Mouse (Mus musculus) heart, embryonic 15.5 days (tissue): ENCODE results near the gene Cdk14. TPM values are rescaled to one million over a fixed set of nuclear protein-coding genes. Genes with fewer than 3 reads are reported as not detected.

ENCODE experiments used
- ATAC-seq: fragments of 200-750 bp; cut with Nextera tagmentation; replicated peaks from 2 replicates; pipeline ENCODE4 v1.8.0; 2017; ENCODE audit warnings: low read depth, moderate TSS enrichment; ENCODE audit not compliant: insufficient number of reproducible peaks, insufficient read depth, low FRiP score
- H3K27ac ChIP-seq: fragments of 300-500 bp; sonication (generic); 2 replicates; pipeline ENCODE4 v1.5.1; 2015; ENCODE audit warnings: mild to moderate bottlenecking, inconsistent platforms
- H3K27me3 ChIP-seq: fragments of 300-500 bp; sonication (generic); 2 replicates; pipeline ENCODE4 v1.6.1; 2015; ENCODE audit warnings: inconsistent platforms
- H3K36me3 ChIP-seq: fragments of 300-500 bp; sonication (generic); 2 replicates; pipeline ENCODE4 v1.6.1; 2015; ENCODE audit warnings: mild to moderate bottlenecking, inconsistent platforms
- H3K4me1 ChIP-seq: fragments of 300-500 bp; sonication (generic); replicated peaks from 2 replicates; pipeline ENCODE4 v1.6.1; 2015; ENCODE audit warnings: inconsistent platforms
- H3K4me2 ChIP-seq: fragments of 300-500 bp; sonication (generic); 2 replicates; pipeline ENCODE4 v1.6.1; 2015; ENCODE audit warnings: inconsistent platforms, mild to moderate bottlenecking, moderate library complexity
- H3K4me3 ChIP-seq: fragments of 300-500 bp; sonication (generic); 2 replicates; pipeline ENCODE4 v1.5.1; 2015; ENCODE audit warnings: mild to moderate bottlenecking, inconsistent platforms
- H3K9ac ChIP-seq: fragments of 300-500 bp; sonication (generic); 2 replicates; pipeline ENCODE4 v1.6.1; 2015; ENCODE audit warnings: mild to moderate bottlenecking, inconsistent platforms
- H3K9me3 ChIP-seq: fragments of 300-500 bp; sonication (generic); replicated peaks from 2 replicates; pipeline ENCODE4 v1.6.1; 2016; ENCODE audit warnings: inconsistent platforms
- WGBS: fragments of 180-500 bp; shearing (Covaris S2); methylation state at CpG from one replicate; pipeline ENCODE4 v1.1.7; 2015; ENCODE audit warnings: mixed read lengths; 5-methylcytosine and 5-hydroxymethylcytosine counted together
- polyA plus RNA-seq: library from polyadenylated mRNA; unstranded; fragments of >200 nt; fragmentation: Nextera tagmentation; extraction: Ambion mirVana; gene quantifications from 2 replicates; pipeline ENCODE4 v1.2.1, GENCODE M21; 2015

Cdk14 gene
- polyA plus RNA-seq, 1 experiment from 2014 or later: 12.0 TPM

GRCm38 (mm10) chr5:5380731-5381718 lies 39.1 kb downstream of the Cdk14 start:
- no peaks in the 10 kb centered on the region for H3K9me3 ChIP-seq
- no peak for ATAC-seq
- H3K27me3 ChIP-seq: no peaks in the 10 kb centered on the region
- H3K36me3 ChIP-seq: no peaks in the 10 kb centered on the region
- H3K9ac ChIP-seq: peak overlapping the region; percentile 91
- 4% methylated on average over 23 of the region's 23 CpGs for WGBS
- peaks cover 11% of the 10 kb centered on the region for H3K4me1 ChIP-seq
- H3K4me3 ChIP-seq: peak overlapping the region; percentile 91
- peak overlapping the region; percentile 89 for H3K27ac ChIP-seq
- H3K4me2 ChIP-seq: peak overlapping the region; percentile 84

GRCm38 (mm10) chr5:5379870-5380730 lies 40.0 kb downstream of the Cdk14 start:
- H3K9me3 ChIP-seq: no peaks in the 10 kb centered on the region
- H3K36me3 ChIP-seq: no peaks in the 10 kb centered on the region
- no peaks in the 10 kb centered on the region for H3K27me3 ChIP-seq
- H3K4me1 ChIP-seq: peaks cover 11% of the 10 kb centered on the region
- WGBS: under 1% methylated on average over 101 of the region's 128 CpGs
- H3K4me2 ChIP-seq: peak overlapping the region; percentile 84
- peak; percentile 87 for ATAC-seq
- peak overlapping the region; percentile 89 for H3K27ac ChIP-seq
- peak overlapping the region; percentile 91 for H3K4me3 ChIP-seq
- H3K9ac ChIP-seq: peak overlapping the region; percentile 91

GRCm38 (mm10) chr5:5379501-5379869 lies 40.6 kb downstream of the Cdk14 start:
- H3K27me3 ChIP-seq: no peaks in the 10 kb centered on the region
- 2% methylated on average over 14 of the region's 14 CpGs for WGBS
- peaks cover 11% of the 10 kb centered on the region for H3K4me1 ChIP-seq
- no peaks in the 10 kb centered on the region for H3K9me3 ChIP-seq
- ATAC-seq: peak; percentile 7; the same call in 1 of the 2 replicates
- peak overlapping the region; percentile 84 for H3K4me2 ChIP-seq
- peak overlapping the region; percentile 91 for H3K4me3 ChIP-seq
- no peaks in the 10 kb centered on the region for H3K36me3 ChIP-seq
- H3K27ac ChIP-seq: peak overlapping the region; percentile 89
- peak overlapping the region; percentile 91 for H3K9ac ChIP-seq

- H3K9me3 ChIP-seq: no peaks in the 10 kb centered on the region
- no peak overlapping the region for H3K4me2 ChIP-seq
- H3K36me3 ChIP-seq: no peaks in the 10 kb centered on the region
- peaks cover 6% of the 10 kb centered on the region for H3K4me1 ChIP-seq
- no peak for ATAC-seq
- H3K27me3 ChIP-seq: no peaks in the 10 kb centered on the region
- no peak overlapping the region for H3K9ac ChIP-seq
- H3K4me3 ChIP-seq: no peak overlapping the region
- H3K27ac ChIP-seq: no peak overlapping the region
- 93% methylated on average over 1 of the region's 1 CpGs for WGBS
Measured at GRCm38 (mm10) chr5:5374393-5374792, 45.7 kb downstream of the Cdk14 start.

GRCm38 (mm10) chr5:5373541-5373940 lies 46.6 kb downstream of the Cdk14 start:
- Histone ChIP-seq H3K27me3 (no peaks in the 10 kb centered on the region), H3K4me2 (no peak overlapping the region), H3K4me3 (no peak overlapping the region), H3K9me3 (no peaks in the 10 kb centered on the region), H3K9ac (no peak overlapping the region), H3K36me3 (no peaks in the 10 kb centered on the region), H3K27ac (no peak overlapping the region), H3K4me1 (peaks cover 5% of the 10 kb centered on the region)
- WGBS: 83% methylated on average over 7 of the region's 7 CpGs
- no peak for ATAC-seq

GRCm38 (mm10) chr5:5372936-5373335 lies 47.2 kb downstream of the Cdk14 start:
- 65% methylated on average over 5 of the region's 5 CpGs for WGBS
- ATAC-seq: no peak

GRCm38 (mm10) chr5:5372354-5372753 lies 47.8 kb downstream of the Cdk14 start:
- no peak for ATAC-seq
- no peak overlapping the region for H3K4me2 ChIP-seq
- no peaks in the 10 kb centered on the region for H3K27me3 ChIP-seq
- no peak overlapping the region for H3K4me3 ChIP-seq
- no peaks in the 10 kb centered on the region for H3K9me3 ChIP-seq
- H3K27ac ChIP-seq: no peak overlapping the region
- H3K36me3 ChIP-seq: no peaks in the 10 kb centered on the region
- peaks cover 11% of the 10 kb centered on the region; the same call in 1 of the 2 replicates for H3K4me1 ChIP-seq
- H3K9ac ChIP-seq: no peak overlapping the region
- 59% methylated on average over 3 of the region's 3 CpGs for WGBS

More at GRCm38 (mm10) chr5:5372936-5373335, 47.2 kb downstream of the Cdk14 start:
- Histone ChIP-seq H3K9ac (no peak overlapping the region), H3K36me3 (no peaks in the 10 kb centered on the region), H3K27ac (no peak overlapping the region), H3K27me3 (no peaks in the 10 kb centered on the region), H3K9me3 (no peaks in the 10 kb centered on the region), H3K4me1 (peaks cover 9% of the 10 kb centered on the region; the same call in 1 of the 2 replicates), H3K4me2 (no peak overlapping the region), H3K4me3 (no peak overlapping the region)

GRCm38 (mm10) chr5:5370322-5371082 lies 49.6 kb downstream of the Cdk14 start:
- H3K27ac ChIP-seq: no peak overlapping the region
- no peak for ATAC-seq
- no peak overlapping the region for H3K9ac ChIP-seq
- H3K4me3 ChIP-seq: no peak overlapping the region
- peaks cover 11% of the 10 kb centered on the region; the same call in 1 of the 2 replicates for H3K4me1 ChIP-seq
- no peaks in the 10 kb centered on the region for H3K36me3 ChIP-seq
- H3K4me2 ChIP-seq: no peak overlapping the region
- H3K9me3 ChIP-seq: no peaks in the 10 kb centered on the region
- no peaks in the 10 kb centered on the region for H3K27me3 ChIP-seq
- 68% methylated on average over 4 of the region's 4 CpGs for WGBS

- peaks cover 11% of the 10 kb centered on the region; the same call in 1 of the 2 replicates for H3K4me1 ChIP-seq
- H3K36me3 ChIP-seq: no peaks in the 10 kb centered on the region
- no peak overlapping the region for H3K9ac ChIP-seq
- no peak for ATAC-seq
- H3K4me2 ChIP-seq: no peak overlapping the region
- H3K27me3 ChIP-seq: no peaks in the 10 kb centered on the region
- WGBS: 49% methylated on average over 14 of the region's 14 CpGs
- H3K9me3 ChIP-seq: no peaks in the 10 kb centered on the region
- no peak overlapping the region for H3K4me3 ChIP-seq
- no peak overlapping the region for H3K27ac ChIP-seq
Measured at GRCm38 (mm10) chr5:5368389-5369164, 51.5 kb downstream of the Cdk14 start.

- WGBS: 70% methylated on average over 8 of the region's 8 CpGs
Measured at GRCm38 (mm10) chr5:5367550-5367949, 52.6 kb downstream of the Cdk14 start.

More at GRCm38 (mm10) chr5:5367550-5367949, 52.6 kb downstream of the Cdk14 start:
- H3K27me3 ChIP-seq: no peaks in the 10 kb centered on the region
- H3K9me3 ChIP-seq: no peaks in the 10 kb centered on the region
- no peak overlapping the region for H3K4me3 ChIP-seq
- H3K27ac ChIP-seq: no peak overlapping the region
- no peaks in the 10 kb centered on the region for H3K36me3 ChIP-seq
- no peak for ATAC-seq
- H3K4me1 ChIP-seq: peaks cover 11% of the 10 kb centered on the region; the same call in 1 of the 2 replicates
- no peak overlapping the region for H3K9ac ChIP-seq
- H3K4me2 ChIP-seq: no peak overlapping the region
